Mouse (Mus musculus): Measurements from ENCODE around the gene Foxn3.

DNA sequence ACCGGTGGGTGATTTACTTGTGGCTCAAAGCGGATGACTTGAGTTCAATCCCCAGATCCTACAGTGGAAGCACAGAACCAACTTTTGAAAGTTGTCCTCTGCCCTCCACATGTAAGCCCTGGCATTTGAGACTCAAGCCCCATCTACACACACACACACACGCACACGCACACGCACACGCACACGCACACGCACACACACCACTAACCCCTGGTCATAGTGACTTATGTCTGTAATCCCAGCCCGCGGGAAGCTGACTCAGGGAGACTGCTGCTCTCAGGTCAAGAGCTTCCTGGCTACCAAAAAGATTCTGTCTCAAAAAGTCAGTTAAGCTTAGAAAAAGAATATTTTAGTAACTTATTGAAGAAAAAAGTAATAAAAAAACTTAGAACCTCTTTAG is 13.6 kb downstream of the Foxn3 start:
- TF ChIP-seq E2F4 (IDR thresholded peaks at IDR 0.05; ENCODE audit: insufficient read depth) (no peak), POLR2A (IDR thresholded peaks at IDR 0.05; ENCODE audit: insufficient read length, low read depth) (no peak), REST (IDR thresholded peaks at IDR 0.05; ENCODE audit: insufficient read depth, insufficient read length) (no peak), MYOD1 (IDR thresholded peaks at IDR 0.05; ENCODE audit: control insufficient read depth in 1 of 3, insufficient read length in 2 of 3, low read depth in 2 of 3) (no peak)

Measured in myocyte (in vitro differentiated cells).